Mouse (Mus musculus) cerebellum, adult 9-10 months (tissue): ENCODE data around the gene Aldh1a3.
A peak's percentile ranks its signal among the peaks of the same experiment; 100 is the strongest.

Experiments
- DNase-seq: peaks from one replicate; pipeline ENCODE4 v3.0.0; 2022

Gene Aldh1a3

DNA sequence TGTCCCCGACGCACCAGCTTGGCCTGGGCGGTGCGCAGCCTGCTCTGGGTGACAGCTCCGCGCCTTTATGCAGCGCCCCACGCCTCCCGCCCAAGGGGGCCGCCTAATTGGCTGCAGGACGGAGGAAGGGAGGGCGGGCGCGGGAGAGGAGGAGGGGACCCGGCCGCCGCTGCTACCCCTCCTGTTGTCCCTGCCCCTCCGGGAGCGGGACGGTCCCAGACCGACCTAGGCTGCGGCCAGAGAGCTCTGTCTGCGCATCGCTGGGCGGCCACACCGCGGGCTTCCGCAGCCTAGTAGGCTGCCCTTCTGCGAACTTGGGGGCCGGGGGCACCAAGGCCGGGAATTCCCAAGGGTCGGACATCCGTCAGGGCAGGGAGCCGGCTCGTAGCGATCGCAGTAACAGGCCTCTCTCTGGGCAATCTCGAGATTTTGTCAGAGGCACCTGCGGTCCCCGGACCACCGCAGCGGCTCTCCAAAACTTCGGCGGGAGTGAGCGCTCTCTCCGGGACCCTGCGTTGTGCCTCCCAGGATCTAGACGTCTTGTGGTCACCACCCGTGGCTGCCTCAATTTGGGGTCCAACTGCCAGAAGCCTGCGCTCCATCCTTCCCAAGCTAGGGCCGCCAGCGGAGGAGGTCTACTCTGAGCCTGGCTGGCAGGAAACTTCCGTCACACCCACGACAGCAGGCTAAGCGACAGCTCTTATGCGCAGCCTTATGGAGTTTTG is at the start of gene Aldh1a3:
Aldh1a3 (minus strand) TSS at position 81 of the 725 bp plus-strand sequence.
- DNase-seq: no peak

GRCm38 (mm10) chr7:66476289-66476688 is 49.0 kb upstream of the Aldh1a3 start:
- DNase-seq: no peak

DNA sequence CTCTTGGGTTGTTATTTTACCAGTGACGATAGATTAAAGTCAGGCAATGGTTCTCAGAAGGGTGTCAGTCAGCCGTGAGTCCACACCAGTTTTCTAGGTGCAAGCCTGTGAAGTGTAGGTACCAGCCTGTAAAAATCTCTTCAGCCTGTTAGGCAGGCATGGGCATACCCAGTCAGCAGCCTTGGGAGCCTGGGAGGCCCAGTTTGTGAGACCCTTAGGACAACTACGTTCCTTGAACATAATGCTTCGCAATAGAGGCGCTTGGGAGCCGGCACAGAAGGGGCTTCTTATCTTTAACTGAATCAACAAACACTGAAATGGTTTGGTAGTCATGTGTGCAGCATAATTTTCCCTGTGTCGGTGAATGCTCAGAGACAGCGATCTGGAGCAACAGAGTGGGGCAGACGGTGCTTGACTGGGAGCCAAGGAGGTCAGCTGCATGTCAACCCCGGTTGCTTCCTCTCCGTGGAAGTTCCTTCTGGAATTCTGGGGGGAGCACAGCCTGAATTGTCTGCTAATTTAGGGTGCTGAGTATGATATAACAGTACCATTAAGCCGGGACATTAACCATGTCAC is 44.4 kb upstream of the Aldh1a3 start:
- no peak for DNase-seq

DNA sequence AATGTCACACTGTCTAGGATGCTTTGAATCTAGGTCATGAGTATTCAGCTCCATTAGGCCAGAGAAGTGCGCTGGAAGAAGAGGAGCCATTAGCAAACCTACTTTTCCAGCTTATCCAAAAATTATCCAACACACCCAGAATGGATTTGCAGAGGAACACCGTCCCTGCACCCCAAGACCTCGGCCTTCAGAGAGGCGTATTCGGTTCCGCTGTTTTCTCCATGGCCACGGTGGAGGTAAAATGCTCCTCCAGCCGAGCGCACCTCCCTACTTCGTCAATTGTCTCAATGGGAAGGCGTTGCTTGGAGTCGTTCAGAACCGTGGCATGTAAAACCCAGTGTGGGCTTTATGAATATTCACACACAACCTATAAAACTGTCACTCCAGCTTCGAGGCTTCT is 39.3 kb upstream of the Aldh1a3 start:
- no peak for DNase-seq

DNA sequence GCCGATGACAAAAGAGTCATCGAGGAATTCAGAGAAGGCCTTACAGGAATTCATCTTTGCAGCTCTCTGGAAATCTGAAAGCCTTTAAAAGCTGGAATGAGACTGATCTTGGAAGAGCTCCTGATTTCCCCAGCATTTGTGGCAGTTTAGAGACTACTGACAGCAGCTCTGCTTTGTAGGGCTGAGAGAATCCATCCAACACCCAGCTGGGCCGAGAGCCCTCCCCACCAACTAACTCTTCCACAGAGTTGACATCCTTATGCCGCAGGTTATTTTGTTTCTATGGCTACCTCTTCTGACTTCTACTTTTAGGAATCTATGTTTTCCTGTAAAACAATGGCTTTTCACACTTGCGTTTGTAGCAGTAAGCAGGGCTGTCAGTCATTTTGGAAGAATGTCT is 37.9 kb upstream of the Aldh1a3 start:
- DNase-seq: no peak

DNA sequence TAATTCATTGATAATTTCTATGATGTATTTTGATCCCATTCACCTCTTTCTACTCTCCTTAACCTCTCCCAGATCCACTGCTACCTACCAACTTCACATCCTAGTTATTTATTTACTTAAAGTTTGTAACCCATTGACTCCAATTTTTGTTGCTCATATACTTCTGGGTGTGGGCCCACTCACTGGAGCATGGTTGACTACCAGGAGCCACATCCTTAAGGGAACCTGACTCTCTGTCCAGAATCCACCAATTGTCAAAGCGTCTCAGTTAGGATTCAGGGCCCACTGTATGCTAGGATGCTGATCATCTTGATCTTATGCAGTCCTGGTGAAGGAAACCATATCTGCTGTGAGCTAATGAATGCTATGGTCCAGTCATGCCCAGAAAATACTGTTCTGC is 35.8 kb upstream of the Aldh1a3 start:
- no peak for DNase-seq

DNA sequence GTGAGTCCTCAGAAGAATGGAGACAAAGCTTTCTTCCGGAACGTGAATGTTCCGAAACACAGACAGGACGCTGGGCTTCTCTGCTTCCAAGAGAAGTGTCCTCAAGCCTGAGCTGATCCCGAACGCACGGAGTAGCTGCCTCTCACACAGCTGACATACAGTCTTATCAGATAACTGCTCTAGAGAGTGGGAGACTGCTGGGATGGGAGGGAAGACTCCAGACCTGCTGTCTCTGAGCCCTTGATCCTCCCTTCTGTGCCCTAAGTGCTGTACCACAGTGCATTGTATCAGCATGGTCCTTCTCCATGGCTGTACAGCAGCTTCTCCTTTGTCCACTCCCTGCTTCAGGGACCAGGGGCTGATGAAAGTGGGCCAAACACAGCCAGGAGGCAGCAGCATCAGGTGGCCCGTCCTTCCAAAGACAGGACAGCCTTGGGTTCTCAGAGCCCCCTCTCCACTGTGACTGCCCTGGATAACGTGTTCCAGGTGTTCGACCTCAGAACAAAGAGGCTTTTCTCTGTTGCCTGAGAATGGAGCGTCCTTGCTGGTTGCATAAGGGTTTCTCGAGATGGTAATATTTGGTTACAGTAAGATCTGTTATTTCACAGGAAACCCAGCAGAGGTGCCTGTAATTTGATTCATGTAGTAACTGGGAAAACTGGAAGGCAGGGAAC is 24.4 kb upstream of the Aldh1a3 start:
- DNase-seq: no peak

GRCm38 (mm10) chr7:66449971-66450752 is 22.8 kb upstream of the Aldh1a3 start:
- no peak for DNase-seq

DNA sequence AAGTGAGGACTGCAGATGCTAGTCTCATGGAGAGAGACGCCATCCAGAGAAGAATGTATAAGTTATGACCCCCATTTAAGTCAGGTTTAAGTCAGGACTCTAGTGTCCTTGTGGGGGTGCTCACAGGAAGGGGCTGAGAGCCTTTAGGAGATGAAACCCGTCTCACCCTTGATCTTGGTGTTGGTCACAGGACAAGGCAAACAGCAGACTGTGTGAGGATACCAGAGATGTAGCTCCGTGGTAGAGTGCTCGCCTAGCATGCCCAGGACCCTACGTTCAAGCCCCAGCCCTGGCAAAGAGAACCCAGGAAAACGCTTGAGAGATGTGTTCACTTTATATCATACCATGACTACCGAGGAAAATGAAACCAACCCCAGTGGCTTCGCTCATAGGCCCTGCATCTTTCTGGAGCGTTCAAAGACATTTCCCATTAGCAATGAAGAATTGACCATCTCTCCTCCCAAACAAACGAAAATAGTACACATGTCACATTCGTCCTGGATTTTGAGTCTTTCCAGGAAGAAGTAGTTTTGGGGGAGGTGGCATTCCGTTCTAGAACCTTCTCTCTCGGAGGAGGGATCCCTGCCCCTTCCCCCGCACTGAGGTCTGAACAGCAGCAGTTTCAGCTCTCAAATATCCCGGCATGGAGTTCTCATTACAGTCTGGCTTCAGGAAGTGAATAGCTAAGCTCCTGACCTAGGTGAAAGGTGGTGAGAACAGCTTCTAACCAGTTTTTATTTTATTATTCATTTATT is 21.6 kb upstream of the Aldh1a3 start:
- no peak for DNase-seq

- no peak for DNase-seq
Measured at GRCm38 (mm10) chr7:66448304-66448703, 21.0 kb upstream of the Aldh1a3 start.

- no peak for DNase-seq
Measured at GRCm38 (mm10) chr7:66446860-66447259, 19.5 kb upstream of the Aldh1a3 start.

DNA sequence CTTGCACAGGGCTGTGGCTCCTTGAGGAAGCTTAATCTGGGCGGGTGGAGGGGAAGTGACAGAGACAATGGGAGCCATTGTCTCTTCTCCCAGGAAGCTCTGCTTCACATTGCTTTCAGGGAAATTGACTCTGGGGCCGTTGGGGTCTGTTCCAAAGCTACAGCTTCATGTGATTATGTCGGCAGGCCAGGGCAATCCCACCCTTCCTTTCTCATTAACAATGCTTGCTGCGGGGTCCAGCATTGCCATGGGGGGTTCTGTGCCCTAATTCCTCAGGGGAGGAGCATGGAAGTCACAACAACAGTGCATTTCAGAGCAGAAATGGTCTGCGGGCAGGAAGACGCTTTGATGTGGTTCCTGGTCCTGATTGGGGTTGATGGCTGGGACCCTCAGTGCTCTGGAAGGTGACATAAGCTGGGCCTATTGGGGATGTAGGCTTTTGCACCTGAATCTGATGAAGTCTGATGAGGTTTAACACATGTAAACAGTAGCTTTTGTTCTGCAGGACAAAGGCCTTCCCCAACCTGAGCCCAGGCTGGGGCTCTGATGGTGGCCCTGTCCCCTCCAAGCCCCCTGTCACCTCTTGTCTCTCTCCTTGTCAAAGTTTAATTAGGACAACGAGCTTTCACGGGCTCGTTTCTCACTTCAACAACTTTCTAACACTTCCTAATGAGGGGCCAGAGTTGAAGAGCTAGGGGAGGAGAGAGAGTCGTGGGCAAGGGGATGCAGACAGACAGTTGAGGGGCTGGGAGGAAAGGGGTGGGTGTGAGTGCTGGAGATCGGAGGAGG is 18.0 kb upstream of the Aldh1a3 start:
- DNase-seq: no peak

DNA sequence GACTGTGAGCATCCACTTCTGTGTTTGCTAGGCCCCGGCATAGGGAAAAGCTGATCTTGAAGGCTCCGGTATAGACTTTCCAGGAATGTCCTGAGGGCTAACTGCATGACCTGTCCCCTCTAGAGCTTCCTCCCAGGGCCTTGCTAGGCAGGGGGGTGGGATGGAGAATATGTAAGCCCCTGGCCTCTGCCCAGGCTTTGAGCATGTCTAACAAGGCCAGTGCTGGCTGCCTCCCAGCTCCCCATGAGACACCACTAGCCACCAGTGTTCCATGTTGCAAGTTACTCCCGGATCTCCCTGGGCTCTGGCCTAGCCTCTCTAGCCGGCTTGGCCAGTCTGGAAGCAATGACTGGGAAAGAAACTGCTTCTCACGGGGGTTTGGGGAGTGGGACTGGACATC is 17.4 kb upstream of the Aldh1a3 start:
- no peak for DNase-seq

- DNase-seq: no peak
Measured at GRCm38 (mm10) chr7:66442501-66443369, 15.4 kb upstream of the Aldh1a3 start.

DNA sequence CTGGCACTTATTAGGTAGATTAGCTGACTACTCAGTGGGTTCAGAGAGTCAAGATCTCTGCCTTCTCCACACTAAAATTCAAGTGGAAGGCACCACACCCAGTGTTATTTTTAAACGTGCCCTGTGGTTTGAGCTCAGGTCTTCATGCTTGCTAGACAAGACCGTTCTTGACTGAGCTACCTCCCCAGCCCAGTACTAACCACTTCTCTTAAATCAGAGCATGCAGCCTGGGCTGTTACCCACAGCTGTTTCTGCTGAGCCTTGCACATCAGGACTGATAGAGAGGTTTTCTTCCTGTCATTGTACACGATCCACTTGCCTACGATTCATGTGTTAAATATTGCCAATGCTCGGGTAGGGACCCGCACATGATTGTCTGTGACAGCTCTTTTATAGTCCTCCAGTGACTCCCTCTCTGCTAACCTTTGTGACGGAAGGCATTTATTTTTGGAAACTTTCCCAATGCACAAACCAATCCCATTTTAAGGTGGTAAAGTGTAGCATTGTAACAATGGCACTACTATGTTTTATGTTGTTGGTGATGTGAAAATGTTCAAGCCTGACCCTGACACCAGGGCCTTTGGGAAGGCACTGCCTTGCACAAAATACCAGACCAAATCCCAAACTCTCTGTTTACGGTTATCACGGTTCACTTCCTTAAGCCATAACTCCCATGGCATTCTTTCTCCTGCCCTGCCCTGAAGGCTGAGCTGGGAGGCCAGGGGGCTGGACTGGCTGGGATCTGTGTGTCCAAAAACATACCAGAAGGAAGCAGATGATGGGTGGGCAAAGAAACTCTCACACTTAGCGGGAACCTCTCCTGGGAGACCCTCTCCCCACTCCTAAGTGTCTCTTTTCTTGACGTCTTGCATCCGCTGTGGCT is 11.7 kb upstream of the Aldh1a3 start:
- no peak for DNase-seq

DNA sequence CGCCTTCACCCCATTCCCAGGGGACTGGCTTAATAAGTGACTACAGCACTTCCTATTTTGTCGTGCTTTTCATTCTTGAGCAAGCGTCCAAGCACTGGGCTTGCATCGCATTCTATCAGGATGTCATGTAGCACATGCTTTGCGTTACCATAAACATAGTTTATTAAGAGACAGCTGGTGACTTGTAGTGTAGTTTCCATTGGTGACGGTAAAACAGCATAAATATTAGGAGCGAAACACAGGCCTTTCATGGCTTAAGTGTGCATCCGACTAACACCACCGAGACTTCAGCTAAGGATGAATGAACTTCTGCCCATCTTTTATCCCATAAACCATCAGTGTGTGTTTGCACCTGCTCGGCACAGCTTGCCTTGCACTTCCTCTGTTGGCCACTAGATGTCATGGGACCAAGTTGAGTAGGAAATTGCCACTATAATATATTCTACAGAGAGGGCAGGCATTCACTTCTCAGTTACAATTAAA is 7.2 kb upstream of the Aldh1a3 start:
- DNase-seq: peak; percentile 55

- DNase-seq: no peak
Measured at GRCm38 (mm10) chr7:66427053-66427436, 272 bp downstream of the Aldh1a3 start.

DNA sequence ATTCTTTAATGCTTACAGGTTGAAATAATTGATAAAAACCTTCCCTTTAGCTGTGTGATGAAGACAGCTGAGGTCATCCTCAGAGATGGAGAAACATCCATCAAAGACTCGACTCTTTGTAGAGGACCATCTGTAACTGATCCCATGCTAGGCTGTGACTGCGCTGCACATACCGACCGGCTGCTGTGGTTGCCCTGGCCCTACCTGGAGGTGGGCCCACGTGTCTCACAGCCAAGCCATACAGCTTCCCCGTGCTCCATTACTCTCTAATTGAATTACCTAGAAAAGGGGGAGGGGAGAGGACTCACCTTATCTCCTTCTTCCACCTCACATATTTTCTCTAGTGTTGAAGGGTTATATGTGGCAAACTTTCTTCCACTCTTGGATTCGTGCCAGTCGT is 5.4 kb downstream of the Aldh1a3 start:
- DNase-seq: no peak

GRCm38 (mm10) chr7:66418981-66419380 is 8.3 kb downstream of the Aldh1a3 start:
- DNase-seq: no peak

DNA sequence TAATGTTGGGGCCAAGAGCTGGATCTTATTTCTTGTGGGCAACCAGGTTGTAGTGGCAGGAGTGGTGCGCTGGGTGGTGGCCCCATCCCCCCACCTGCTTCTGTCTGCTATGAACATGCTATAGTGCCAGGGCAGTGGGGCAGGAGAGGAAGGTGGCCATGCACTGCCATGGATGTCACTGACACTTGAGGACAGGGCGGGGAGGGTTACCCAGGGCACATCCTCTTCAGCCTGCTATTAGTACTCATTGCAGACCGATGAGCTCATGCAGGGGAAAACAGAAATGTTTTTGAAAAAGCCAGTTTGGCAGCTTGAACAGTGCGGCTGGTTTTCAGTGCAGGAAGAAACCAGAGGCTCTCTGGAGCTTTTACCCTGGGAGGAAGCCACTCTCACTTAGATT is 10.5 kb downstream of the Aldh1a3 start:
- DNase-seq: no peak
